Mouse (Mus musculus) gonadal fat pad, adult 2 months (tissue): ENCODE results near the gene Fcho1. TPM values are rescaled to one million over a fixed set of nuclear protein-coding genes. Genes with fewer than 3 reads are reported as not detected.
"Not testable (repeated sequence)": the region's sequence is repeated elsewhere in the genome, so short reads cannot be mapped to it uniquely, and the experiment has no call there.

Source experiments
- DNase-seq: peaks from one replicate; pipeline ENCODE4 v3.0.0-alpha.2; 2012; ENCODE audit warnings: low read depth
- polyA plus RNA-seq: library from polyadenylated mRNA; depleted of rRNA; stranded (reverse); fragments of >200 nt; gene quantifications from 2 replicates; pipeline ENCODE4 v1.2.3, GENCODE M21; 2012

Fcho1 gene
- polyA plus RNA-seq, 1 experiment, result 6.1 TPM

DNA sequence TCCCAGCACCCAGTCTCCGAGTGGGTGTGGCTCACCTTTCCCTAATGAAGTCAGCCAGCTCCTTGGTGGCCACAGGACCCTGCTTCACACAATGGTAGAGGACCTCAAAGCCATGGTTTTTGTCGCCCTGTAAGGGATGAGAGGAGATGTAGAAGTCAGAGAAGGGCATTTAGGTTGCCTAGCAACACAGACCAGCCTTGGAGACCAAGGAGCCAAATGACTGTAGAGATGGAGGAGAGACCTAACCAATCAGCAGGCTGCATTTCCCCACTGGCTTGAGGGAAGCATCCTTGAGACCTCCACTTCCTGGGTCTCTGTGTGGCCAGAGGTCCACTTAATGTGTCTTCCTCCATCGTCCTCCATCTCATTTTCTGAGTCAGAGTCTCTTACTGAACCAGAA is 7.3 kb downstream of the Fcho1 start:
- no peak for DNase-seq

DNA sequence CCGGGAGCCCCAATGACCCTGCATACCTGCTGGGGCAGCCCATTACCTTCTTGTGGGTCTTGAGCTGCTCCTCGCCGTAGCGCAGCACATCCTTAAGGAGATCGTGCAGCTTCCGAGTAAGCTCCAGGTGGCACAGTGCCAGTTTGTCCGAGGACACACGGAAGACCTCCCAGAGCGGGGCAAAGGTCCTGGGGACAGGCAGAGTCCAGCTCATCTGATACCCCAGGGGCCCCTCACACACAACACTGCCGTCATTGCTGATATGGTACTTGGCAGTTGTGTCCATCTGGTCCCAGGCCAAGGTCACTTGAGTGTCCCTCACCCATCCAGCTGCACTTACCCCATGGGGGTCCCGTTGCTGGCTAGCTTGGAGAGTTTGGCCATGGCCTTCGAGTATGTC is 8.4 kb downstream of the Fcho1 start:
- DNase-seq, result no peak

DNA sequence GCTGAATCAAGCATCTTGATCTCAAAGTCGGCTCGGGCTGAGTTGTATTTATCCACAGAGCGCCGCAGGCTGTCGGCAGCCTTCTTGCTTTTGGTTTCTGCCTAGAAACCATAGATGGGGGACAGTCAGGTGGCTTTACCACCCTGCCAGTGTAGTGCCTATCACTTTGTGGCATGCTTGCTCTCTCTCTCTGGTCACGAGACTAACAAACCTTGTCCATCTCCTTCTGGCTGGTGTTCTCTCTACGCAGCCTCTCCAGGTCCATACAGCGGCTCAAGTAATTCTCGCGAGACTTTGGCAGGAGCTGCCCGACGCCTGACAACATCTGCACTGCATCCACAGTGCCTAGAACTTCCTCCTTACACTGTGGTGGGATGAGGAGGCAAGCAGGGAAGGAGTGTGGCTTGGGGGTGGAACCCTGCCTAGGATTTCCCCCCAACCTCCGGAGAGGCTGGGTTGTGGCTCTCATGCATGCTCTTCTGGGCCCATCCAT is 8.9 kb downstream of the Fcho1 start:
- no peak for DNase-seq

DNA sequence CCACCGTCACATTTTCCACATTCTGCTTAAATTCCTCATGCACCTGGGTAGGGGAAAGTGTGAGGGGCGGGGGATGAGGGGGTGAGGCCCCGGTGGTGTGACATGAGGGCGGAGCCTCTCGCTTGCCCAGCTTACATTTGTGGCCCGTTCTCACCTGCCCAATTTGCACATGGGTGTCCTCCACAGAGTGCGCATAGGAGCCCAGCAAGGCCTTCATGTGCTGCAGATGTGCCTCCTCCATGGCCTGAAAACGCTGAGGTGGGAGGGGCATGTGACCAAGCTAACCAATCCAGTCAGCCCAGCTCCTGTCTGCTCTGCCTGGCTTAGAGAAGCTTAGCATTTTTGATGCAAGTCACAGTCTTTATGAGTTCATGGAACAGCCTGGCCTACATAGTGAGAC is 10.0 kb downstream of the Fcho1 start:
- no peak for DNase-seq

DNA sequence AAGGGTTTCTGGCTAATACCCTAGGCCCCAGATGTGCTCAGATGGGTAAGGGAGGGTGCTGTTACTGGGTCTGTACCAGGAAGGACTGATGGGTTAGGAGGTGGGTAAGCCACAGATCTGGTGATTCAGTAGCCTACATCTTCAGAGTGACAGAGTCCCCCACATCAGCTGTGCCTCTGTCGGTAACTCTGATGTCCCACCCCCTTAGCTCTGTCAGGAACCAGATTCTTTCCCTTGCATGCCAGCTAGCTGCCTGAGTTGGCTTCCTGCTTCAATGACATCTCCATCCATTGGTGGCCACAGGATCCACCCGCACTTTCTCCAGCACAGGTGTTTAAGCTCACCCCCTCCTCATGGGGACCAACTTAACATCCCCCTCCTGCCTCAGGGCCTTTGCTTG is 13.9 kb downstream of the Fcho1 start:
- no peak for DNase-seq

DNA sequence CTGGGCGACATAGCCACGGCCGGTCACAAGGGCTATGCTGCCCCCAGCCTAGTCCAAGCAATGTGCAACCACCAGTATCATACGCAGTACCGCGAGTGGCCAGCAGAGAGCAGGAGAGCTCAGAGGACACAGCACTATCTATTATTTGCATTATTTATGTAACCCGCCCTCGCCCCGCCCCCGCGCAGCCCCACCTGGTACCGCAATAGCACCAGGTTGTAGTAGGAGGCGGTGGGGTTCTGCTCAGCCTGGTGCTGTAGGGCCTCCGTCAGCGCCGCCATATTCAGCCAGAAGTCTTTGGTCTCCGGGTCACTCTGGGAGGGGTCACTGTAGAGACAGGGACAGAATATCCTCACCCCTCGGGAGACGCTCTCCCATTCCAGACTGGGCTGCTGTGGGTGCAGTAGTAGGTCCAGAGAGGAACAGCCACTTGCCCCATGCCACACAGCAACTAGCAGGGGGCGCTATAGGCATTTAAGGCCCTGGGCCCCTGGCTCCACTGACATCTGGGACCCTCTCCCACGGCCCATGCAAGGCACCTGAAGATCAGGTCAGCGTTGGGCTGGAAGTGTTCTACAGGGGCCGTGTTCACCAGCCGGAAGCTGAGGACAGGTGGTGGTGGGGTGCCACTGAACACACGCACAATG is 15.6 kb downstream of the Fcho1 start:
- DNase-seq, result peak; percentile 17

DNA sequence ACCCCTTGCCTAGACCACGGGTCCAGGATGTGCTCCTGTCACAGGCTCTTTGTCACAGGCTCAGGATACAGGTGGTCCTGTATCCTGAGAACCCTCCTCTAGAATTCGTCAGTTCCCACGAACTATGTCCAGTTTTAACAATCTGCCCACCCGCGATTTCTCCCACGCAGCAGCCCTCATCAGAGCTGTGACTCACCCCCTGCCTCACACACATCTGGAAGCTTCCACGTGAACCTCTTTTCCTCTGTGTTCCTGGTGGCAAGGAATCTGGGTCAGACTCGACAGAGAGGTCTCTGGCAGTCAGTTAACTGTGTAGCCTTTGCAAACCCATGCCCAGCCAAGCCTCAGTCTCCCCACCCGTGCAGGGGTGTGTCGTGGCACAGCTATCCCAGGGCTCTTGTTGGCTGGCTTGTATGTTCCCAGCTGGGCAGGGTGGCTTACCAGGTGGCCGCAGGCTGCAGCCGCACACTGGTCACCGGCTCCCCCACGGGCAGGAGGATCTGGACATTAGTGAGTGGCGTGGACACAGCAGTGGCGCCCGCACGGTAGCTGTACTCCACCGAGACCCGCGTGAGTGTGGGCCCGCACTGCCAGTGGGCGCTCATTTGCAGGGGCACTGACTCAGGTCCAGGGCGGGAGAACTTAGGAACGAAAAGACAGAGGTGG is 16.2 kb downstream of the Fcho1 start:
- DNase-seq, result no peak

DNA sequence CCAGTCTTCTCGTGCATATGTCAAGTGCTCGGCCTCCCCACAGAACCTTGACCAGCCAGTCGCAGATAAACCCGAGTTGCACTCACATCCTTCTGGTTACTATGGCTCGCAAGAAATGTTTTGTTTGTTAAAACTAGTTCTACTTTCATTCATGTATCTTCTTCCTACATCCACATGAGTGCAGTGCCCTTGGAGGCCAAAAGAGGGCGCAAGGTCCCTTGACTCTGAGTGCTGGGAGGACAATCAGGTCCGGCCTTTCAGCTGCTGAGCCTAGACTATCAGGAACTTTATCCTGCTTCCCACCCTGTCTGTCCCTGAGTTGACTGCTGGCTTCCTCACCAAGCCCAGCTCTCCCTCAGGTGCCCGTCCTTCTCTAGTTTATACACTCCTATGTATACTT is 17.6 kb downstream of the Fcho1 start:
- no peak for DNase-seq

DNA sequence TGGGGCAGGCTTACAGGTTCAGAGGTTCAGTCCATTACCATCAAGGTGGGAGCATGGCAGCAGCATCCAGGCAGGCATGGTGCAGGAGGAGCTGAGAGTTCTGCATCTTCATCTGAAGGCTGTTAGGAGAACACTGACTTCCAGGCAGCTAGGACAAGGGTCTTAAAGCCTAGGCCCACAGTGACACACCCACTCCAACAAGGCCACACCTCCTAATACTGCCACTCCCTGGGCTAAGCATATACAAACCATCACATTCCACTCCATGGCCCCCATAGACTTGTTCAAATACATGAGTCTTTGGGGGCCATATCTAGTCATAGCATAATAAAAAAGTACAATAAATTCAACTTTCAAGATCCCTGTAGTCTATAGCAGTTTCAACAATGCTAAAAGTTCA is 22.1 kb downstream of the Fcho1 start:
- not testable (repeated sequence) for DNase-seq

DNA sequence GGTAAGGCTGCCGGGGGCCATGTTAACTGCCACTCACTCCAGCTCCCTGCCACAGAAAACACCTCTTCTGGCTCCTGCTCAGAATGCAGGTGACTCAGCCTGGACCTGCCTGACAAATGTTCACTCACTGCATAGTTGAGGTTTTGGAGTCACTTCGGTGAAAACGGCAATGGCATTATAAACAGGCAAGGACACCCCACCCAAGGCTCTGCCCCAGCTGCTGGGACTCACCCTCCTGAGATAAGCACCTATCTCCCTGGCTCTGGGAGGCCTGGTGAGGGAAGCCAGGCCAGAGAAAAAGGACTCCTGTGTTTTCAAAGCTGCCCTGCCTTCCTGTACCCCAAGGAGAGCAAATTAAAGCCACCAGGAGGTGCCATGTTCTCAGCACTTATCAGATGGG is 22.6 kb downstream of the Fcho1 start:
- peak; percentile 23 for DNase-seq

DNA sequence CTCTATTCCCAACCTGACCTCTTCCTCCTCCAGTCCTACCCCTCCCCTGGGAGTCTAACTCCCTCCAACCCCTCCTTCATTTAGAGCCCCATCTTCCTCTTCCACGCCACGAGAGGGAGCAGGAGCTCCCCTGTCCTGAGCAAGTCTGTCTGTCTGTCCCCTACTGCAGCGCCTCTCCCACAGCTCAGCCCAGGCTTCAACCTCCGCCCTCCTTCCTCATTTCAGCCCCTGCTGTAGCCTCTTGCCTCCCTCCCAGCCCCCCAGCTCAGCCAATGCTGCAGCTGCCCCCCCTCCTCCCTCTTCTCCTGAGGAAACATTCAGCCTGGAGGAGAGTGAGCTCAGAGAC is 23.5 kb downstream of the Fcho1 start:
- DNase-seq, result no peak

DNA sequence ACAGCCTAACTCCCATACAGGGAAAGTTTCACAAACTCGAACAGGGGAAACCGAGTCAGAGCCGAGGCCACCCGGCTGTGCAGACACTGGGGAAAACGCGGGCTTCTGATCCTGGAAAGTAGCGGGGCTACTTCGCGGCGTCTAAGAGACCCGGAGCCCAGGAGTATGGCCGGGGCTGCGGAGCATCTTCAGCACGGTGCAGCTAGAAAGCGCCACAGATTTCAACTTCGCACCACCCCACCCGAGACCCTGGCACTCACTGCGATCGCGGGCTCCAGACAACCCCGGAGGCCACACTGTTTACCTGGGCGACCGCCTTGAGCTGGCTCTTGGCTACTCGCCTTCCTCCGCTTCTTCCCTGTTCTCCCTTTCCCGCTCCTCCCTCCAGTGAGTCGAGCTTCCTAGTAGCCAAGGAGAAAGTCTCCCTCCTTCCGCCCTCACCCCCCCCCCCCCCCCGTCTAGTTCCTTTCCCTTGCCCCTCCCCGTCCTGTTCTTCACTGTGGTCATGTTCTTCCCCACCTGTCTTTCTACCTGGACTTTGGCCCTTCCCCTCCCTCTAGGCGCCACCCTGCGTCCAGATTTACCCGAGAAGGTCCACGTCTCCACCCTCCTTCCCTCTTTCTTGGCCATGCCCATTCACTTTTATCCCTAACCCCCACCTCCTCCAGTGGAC is 24.0 kb downstream of the Fcho1 start, which contains the start of gene B3gnt3:
TSS of gene B3gnt3 (minus strand) at position 376 of the 673 bp plus-strand sequence.
- DNase-seq, result no peak

DNA sequence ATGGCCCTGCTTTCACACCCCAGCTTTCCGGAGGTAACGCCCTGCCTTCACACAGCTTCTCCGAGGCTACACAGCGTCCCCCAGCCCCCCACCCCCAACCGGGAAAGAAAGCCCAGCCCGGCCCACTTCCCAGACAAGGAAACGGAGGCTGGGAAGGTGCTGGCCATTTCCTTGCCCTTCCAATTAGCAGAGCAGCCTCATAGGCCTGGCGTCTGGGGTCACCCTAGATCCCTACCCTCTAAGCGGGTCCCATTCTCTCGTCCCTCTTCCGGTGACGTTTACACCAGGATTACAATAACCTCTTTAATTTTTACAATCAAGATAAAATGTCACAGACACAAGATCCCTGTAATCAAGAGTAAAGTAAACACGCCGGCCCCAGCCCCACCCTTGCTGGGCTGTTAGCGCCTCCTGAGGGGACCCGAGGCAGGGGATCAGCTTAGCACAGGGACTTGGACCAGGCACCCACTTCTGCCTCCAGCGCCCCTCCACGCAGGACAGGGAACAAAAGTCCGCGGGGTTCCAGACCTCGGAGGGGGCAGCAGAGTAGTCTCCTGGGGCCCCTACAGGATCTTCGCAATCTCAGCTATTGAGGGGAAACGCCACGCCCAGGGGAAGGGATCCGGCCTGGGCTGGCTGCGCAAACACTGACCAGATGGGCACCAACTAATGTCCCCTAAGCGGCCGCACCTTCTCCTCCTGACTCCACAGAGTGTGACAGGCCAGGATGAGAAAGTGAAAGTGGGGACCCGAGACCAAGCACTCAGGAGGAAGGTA is 24.8 kb downstream of the Fcho1 start:
- DNase-seq, result no peak

DNA sequence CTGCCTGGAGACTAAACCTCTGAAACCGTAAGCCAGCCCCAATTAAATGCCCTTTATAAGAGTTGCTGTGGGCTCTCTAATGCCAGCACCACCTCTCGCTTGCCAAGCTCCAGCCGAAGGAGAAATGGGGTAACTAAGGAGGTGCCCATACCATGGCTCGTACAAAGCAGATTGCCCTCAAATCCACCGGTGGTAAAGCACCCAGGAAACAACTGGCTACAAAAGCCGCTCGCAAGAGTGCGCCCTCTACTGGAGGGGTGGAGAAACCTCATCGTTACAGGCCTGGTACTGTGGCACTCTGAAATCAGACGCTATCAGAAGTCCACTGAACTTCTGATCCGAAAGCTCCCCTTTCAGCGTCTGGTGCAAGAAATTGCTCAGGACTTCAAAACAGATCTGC is 30.1 kb downstream of the Fcho1 start:
- not testable (repeated sequence) for DNase-seq

DNA sequence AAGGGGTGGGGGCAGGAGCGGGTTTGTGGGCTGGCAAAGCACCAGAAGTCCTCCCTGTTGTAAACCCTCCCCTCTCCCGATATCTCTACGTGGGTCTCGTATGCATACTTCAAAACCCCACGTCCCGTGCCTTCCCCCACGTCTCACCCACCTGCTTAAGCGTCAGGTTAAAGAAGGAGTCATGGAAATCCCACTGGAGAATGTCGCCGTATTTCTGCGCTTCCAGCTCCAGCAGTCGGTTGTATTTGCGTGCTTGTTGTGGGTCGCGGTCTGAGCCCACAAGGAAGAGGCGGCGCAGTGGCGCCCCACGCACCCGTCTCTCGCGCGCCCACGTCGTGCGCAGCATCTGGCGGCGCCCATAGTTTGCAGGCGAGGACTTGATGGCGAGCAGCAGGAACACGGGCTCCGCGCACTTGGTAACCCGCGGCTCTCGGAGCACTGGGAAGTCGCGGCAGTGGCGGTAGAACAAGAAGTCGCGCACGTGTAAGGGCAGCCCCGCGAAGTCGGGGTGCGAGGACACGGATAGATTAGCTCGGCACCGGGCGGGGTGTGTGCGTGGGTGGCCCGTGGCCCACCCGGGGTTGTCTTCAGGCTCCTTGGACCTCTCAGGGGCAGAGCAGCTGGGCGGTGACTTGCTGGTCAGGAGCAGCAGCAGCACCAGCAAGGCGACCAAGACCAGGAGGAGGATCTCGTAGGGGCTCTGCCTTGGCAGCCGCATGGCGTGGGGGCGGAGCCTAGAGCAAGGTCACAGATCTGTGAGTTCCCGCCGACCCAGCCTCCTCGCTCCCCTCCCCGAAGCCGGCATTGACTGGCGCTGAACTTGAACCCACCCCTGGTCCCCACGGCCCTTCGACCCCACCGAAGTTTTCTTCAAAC is 32.1 kb downstream of the Fcho1 start:
- no peak for DNase-seq

DNA sequence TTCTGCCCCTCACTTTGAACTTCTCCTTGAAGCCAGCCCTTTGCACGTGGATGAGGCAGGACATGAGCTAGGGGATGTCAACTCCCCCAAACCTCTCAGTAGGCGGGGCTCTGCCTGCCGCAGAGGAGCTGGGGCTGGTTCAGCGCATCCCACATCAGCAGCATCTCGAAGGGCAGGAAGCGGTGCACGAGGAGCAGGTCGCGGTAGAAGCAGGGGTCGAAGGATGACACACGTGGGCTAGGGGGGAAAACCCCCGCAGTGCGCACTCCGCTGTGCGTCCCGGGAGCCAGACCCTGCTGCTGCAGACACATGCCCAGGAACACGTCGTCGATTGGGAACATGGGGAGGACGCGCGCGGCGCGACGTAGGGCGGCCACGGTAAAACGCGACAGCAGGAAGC is 33.0 kb downstream of the Fcho1 start:
- no peak for DNase-seq

DNA sequence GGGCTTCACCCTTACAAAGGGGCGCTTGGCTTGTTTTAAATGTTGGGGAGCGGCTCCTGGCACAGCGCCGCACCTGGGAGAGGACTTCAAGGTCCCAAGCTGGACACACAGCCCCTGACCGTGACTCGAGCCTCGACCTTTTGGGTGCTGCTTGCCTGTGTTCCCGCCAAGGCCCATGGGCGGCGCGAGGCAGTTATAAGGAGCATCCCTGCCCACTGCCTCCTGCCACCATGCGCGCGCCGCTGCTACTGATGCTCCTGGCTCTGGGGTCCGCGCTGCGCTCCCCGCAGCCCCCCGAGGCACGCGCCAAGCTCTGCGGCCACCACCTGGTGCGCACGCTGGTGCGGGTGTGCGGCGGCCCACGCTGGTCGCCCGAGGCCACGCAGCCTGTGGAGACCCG is 36.5 kb downstream of the Fcho1 start, which contains the start of gene Insl3:
TSS of gene Insl3 (plus strand) at position 187 of the 400 bp plus-strand sequence.
- no peak for DNase-seq

DNA sequence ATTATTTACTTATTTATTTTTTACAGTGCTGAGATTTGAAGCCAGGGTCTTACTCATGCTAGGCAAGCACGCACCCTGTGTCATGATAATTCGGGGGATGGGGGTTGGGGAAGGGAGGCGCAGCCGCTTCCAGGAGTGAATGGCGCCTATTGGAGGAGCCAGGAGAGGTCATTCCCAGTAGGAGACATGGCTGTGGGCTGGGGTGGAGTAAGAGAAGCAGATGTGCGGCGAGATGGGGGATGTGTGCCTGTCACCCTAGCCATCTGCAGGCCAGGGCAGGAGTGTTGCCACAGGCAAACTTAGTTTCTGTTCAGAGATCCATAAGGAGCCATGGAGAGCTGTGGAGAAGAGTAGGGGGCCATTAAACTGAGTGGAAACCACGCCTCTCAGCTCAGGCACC is 37.9 kb downstream of the Fcho1 start:
- no peak for DNase-seq

DNA sequence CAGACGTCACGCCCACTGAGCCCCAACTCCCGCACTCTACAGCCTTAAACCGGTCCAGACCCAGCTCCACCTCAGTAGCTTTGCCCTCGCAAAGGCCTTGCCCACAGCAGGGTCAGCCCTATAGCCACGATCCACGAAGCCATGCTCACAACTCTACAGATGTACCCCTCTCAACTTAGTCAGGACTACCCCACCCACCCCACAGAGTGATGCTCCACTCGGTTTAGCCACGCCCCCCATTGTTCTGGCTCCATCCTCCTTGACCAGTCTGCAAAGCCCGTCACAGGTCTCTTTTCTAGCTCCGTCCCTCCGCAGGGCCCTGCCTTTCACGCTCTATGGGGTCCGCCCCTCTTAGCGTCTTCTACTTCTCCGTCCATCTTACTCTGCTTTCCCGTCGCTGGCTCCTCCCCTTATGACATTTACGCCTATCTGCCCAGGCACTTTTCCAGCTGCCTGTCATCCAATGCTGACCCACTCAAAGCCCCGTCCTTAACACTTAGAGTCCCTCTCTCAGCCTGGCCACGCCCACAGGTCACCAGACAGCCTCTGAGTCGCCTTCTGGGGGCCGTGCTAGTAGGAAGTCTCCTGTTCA is 39.3 kb downstream of the Fcho1 start:
- DNase-seq, result no peak

DNA sequence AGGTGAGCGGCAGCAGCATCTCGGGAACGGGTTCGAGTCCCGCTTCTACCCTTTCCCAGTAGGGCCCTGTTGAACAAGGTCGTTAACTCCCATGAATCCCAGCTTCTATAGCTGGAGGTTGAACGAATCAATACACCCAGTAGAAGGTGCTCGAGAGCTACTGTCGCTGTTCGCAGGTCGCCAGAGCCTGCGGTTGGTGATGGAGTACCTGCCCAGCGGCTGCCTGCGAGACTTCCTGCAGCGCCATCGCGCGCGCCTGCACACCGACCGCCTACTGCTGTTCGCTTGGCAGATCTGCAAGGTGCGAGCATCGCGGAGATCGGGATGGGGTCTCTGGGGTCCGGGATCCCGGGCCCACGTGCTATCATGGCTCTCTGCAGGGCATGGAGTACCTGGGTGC is 39.9 kb downstream of the Fcho1 start:
- no peak for DNase-seq

DNA sequence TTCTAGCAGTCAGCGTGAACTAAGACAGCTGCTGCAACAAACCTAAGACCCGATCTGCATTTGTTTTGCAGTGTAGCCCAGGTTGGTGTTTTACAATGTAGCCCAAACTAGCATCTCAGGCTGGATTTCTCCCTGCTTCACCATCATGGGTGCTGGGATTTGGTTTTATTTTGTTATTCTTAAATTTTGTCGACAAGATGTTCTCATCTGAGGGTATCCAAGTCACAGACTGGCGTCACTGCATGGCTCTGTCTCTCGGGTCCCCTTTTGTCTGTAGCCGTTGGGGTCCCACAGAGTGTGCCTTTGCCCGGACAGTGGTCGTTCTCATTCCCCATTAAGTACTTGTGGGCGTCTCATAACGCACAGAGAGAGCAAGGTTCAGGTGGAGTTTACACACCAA is 40.8 kb downstream of the Fcho1 start:
- no peak for DNase-seq
